Comparison of ENCODE assay signal across 7 mouse cellular contexts in genomic region chr4:133814804-133815515, GRCm38 (mm10). TPM values are rescaled to one million over a fixed set of nuclear protein-coding genes. Genes with fewer than 3 reads are reported as not detected.
DNase-seq lines count a peak whose midpoint lies in the region; ATAC-seq and TF ChIP-seq lines count a peak whose summit lies in the region.

No protein-coding gene starts in this region.

- no peak for DNase-seq in thymus, adult 2 months
- DNase-seq in thymus, postnatal 10 days (ENCODE audit: low spot score in 2 of 2): no peak
- DNase-seq in embryo, embryonic 10.5 days (ENCODE audit: low spot score): peak; percentile 69
- peak; percentile 72 for DNase-seq in lung, postnatal 25 days (ENCODE audit: low spot score)
- DNase-seq in cerebellum, postnatal 25 days: no peak

- H3K9me3 ChIP-seq in hindbrain, embryonic 13.5 days: no peaks in the 10 kb centered on the region

- H3K9ac ChIP-seq in hindbrain, embryonic 13.5 days: peak overlapping the region; percentile 83; the same call in 1 of the 2 replicates

- no peaks in the 10 kb centered on the region for H3K27me3 ChIP-seq in thymus, adult 2 months (ENCODE audit: control insufficient read depth, insufficient read depth, low read length)
- H3K27me3 ChIP-seq in hindbrain, embryonic 13.5 days: 0 out of 2 replicates have a peak, but pooled peaks cover 10% of the 10 kb centered on the region

- TF ChIP-seq CTCF in thymus, adult 2 months (IDR thresholded peaks at IDR 0.05; ENCODE audit: borderline replicate concordance, control insufficient read depth, extremely low read depth, insufficient read depth, low read length, poor library complexity): no peak

- H3K4me3 ChIP-seq in thymus, adult 2 months (ENCODE audit: control insufficient read depth, insufficient read depth, low read length): peak overlapping the region; percentile 65
- peak overlapping the region; percentile 68 for H3K4me3 ChIP-seq in hindbrain, embryonic 13.5 days

- 15% methylated on average over 25 of the region's 25 CpGs for WGBS in thymus, adult 2 months
- WGBS in hindbrain, embryonic 13.5 days: 6% methylated on average over 25 of the region's 25 CpGs

- H3K27ac ChIP-seq in thymus, adult 2 months (ENCODE audit: control insufficient read depth, insufficient read depth, low read length): peak overlapping the region; percentile 93
- peak overlapping the region; percentile 100 for H3K27ac ChIP-seq in hindbrain, embryonic 13.5 days

- no peak for ATAC-seq in hindbrain, embryonic 13.5 days (ENCODE audit: low FRiP score)
- no peak for ATAC-seq in megakaryocyte progenitor cell, adult 5-6 weeks (replicated peaks; ENCODE audit: poor library complexity)

- no peak for TF ChIP-seq POLR2A in thymus, adult 2 months (IDR thresholded peaks at IDR 0.05; ENCODE audit: control insufficient read depth, extremely low read depth, insufficient read depth, low read length, poor library complexity)

- H3K36me3 ChIP-seq in thymus, adult 2 months (ENCODE audit: control insufficient read depth, insufficient read depth, low read length): no peaks in the 10 kb centered on the region
- H3K36me3 ChIP-seq in hindbrain, embryonic 13.5 days: no peaks in the 10 kb centered on the region

- peak overlapping the region; percentile 55 for H3K4me2 ChIP-seq in hindbrain, embryonic 13.5 days

- peaks cover 12% of the 10 kb centered on the region for H3K4me1 ChIP-seq in thymus, adult 2 months (replicated peaks; ENCODE audit: control insufficient read depth, insufficient read depth, low read length)
- H3K4me1 ChIP-seq in hindbrain, embryonic 13.5 days (replicated peaks): peaks cover 22% of the 10 kb centered on the region

RNA-seq across cellular contexts. Expression of gene Arid1a, which starts 58.4 kb away (rescaled TPM):
- polyA plus RNA-seq in thymus, adult 2 months (2012; rRNA removed): 289 and 363 TPM in 2 replicates
- 35.6 and 37.4 TPM in 2 replicates for polyA plus RNA-seq in hindbrain, embryonic 13.5 days (2015; fragmentation: Nextera tagmentation; extraction: Ambion mirVana)
- total RNA-seq in megakaryocyte progenitor cell, adult 5-6 weeks (2015): 106 and 108 TPM in 2 replicates
- 27.0 and 30.0 TPM in 2 replicates for total RNA-seq in megakaryocyte progenitor cell, adult 5-6 weeks (2017)

Comparison
In these comparisons a context has a peak if more than half of its experiments do, and no peak if none do; other contexts are left out.
1. DNase-seq: peak in embryo, embryonic 10.5 days (single experiment) and lung, postnatal 25 days (single experiment); none in thymus, adult 2 months (single experiment), thymus, postnatal 10 days (0 of 2) and cerebellum, postnatal 25 days (0 of 2).